Mouse (Mus musculus) intestine, postnatal 0 days (tissue): ENCODE measurements at regions not wholly inside any gene's neighbourhood (a gene's known extent, or its start where the extent isn't known, plus 50 kb on each side); places are given as distances from the start of the nearest gene placed in this dataset.

ENCODE experiments used
- ATAC-seq: fragments of 200-750 bp; cut with Nextera tagmentation; 2 replicates; pipeline ENCODE4 v1.8.0; 2017; ENCODE audit warnings: mild to moderate bottlenecking, moderate TSS enrichment, moderate library complexity
- H3K27ac ChIP-seq: fragments of 300-500 bp; sonication (generic); 2 replicates; pipeline ENCODE4 v1.5.1; 2014; ENCODE audit warnings: mild to moderate bottlenecking, low read depth, low read length, moderate library complexity
- H3K27me3 ChIP-seq: fragments of 300-500 bp; sonication (generic); replicated peaks from 2 replicates; pipeline ENCODE4 v1.6.1; 2014; ENCODE audit warnings: low read length, mixed read lengths; ENCODE audit not compliant: control insufficient read depth, insufficient read depth
- H3K36me3 ChIP-seq: fragments of 300-500 bp; sonication (generic); 2 replicates; pipeline ENCODE4 v1.6.1; 2014; ENCODE audit warnings: mild to moderate bottlenecking, moderate library complexity; ENCODE audit not compliant: control insufficient read depth, insufficient read depth
- H3K4me1 ChIP-seq: fragments of 300-500 bp; sonication (generic); replicated peaks from 2 replicates; pipeline ENCODE4 v1.6.1; 2014; ENCODE audit warnings: antibody characterized with exemption, low read length, mixed read lengths; ENCODE audit not compliant: control insufficient read depth, insufficient read depth
- H3K4me2 ChIP-seq: fragments of 300-500 bp; sonication (generic); replicated peaks from 2 replicates; pipeline ENCODE4 v1.6.1; 2014; ENCODE audit warnings: low read depth, mild to moderate bottlenecking, moderate library complexity
- H3K4me3 ChIP-seq: fragments of 300-500 bp; sonication (generic); 2 replicates; pipeline ENCODE4 v1.5.1; 2014; ENCODE audit warnings: low read depth, low read length
- H3K9ac ChIP-seq: fragments of 300-500 bp; sonication (generic); 2 replicates; pipeline ENCODE4 v1.6.1; 2014; ENCODE audit warnings: mild to moderate bottlenecking, low read depth, low read length
- H3K9me3 ChIP-seq: fragments of 300-500 bp; sonication (generic); 2 replicates; pipeline ENCODE4 v1.6.1; 2016; ENCODE audit warnings: mixed run types; ENCODE audit not compliant: control insufficient read depth
- CTCF ChIP-seq: sonication (generic); IDR thresholded peaks from 2 replicates; pipeline ENCODE4 v1.5.1; 2016; ENCODE audit warnings: low read depth, mild to moderate bottlenecking, control low read depth, antibody characterized with exemption, moderate library complexity
- WGBS: fragments of 180-500 bp; shearing (Covaris S2); extraction: QIAGEN DNeasy Blood & Tissue Kit; methylation state at CpG from one replicate; pipeline ENCODE4 v1.1.7; 2014; 5-methylcytosine and 5-hydroxymethylcytosine counted together

GRCm38 (mm10) chr3:134014805-134015204 is 221.5 kb upstream of the Cxxc4 start:
- ATAC-seq = no peak
- no peaks in the 10 kb centered on the region for H3K9me3 ChIP-seq
- WGBS = 38% methylated on average over 2 of the region's 2 CpGs

GRCm38 (mm10) chr3:134015412-134015811 is 220.9 kb upstream of the Cxxc4 start:
- ATAC-seq = no peak
- Histone ChIP-seq H3K27ac (no peak overlapping the region), H3K4me1 (no peaks in the 10 kb centered on the region), H3K27me3 (no peaks in the 10 kb centered on the region), H3K4me3 (no peak overlapping the region), H3K4me2 (no peak overlapping the region), H3K9ac (no peak overlapping the region), H3K9me3 (no peaks in the 10 kb centered on the region), H3K36me3 (no peaks in the 10 kb centered on the region)
- TF ChIP-seq CTCF = no peak
- WGBS = 81% methylated on average over 3 of the region's 3 CpGs

More at GRCm38 (mm10) chr3:134014805-134015204, 221.5 kb upstream of the Cxxc4 start:
- Histone ChIP-seq H3K27me3 (no peaks in the 10 kb centered on the region), H3K4me2 (no peak overlapping the region), H3K9ac (no peak overlapping the region), H3K36me3 (no peaks in the 10 kb centered on the region), H3K4me3 (no peak overlapping the region), H3K27ac (no peak overlapping the region), H3K4me1 (no peaks in the 10 kb centered on the region)
- TF ChIP-seq CTCF = no peak

GRCm38 (mm10) chr3:134033862-134034261 is 202.4 kb upstream of the Cxxc4 start:
- H3K4me3 ChIP-seq = no peak overlapping the region
- no peak overlapping the region for H3K9ac ChIP-seq
- no peaks in the 10 kb centered on the region for H3K4me1 ChIP-seq
- H3K4me2 ChIP-seq = no peak overlapping the region
- no peaks in the 10 kb centered on the region for H3K27me3 ChIP-seq
- ATAC-seq = no peak
- no peaks in the 10 kb centered on the region for H3K9me3 ChIP-seq
- 54% methylated on average over 5 of the region's 5 CpGs for WGBS
- no peaks in the 10 kb centered on the region for H3K36me3 ChIP-seq
- TF ChIP-seq CTCF = no peak
- H3K27ac ChIP-seq = no peak overlapping the region

GRCm38 (mm10) chr3:134036310-134036934 is 199.9 kb upstream of the Cxxc4 start:
- Histone ChIP-seq H3K4me2 (no peak overlapping the region), H3K36me3 (no peaks in the 10 kb centered on the region), H3K4me1 (no peaks in the 10 kb centered on the region), H3K27me3 (no peaks in the 10 kb centered on the region), H3K9me3 (no peaks in the 10 kb centered on the region), H3K27ac (no peak overlapping the region), H3K9ac (no peak overlapping the region), H3K4me3 (no peak overlapping the region)
- no peak for ATAC-seq
- TF ChIP-seq CTCF = no peak
- 39% methylated on average over 6 of the region's 6 CpGs for WGBS

GRCm38 (mm10) chr3:134050649-134051048 is 185.6 kb upstream of the Cxxc4 start:
- Histone ChIP-seq H3K4me3 (no peak overlapping the region), H3K27ac (no peak overlapping the region), H3K27me3 (no peaks in the 10 kb centered on the region), H3K4me2 (no peak overlapping the region), H3K9ac (no peak overlapping the region), H3K36me3 (no peaks in the 10 kb centered on the region), H3K4me1 (no peaks in the 10 kb centered on the region), H3K9me3 (no peaks in the 10 kb centered on the region)
- ATAC-seq = no peak
- no peak for TF ChIP-seq CTCF

- H3K9me3 ChIP-seq = no peaks in the 10 kb centered on the region
- 63% methylated on average over 1 of the region's 1 CpGs for WGBS
- no peak overlapping the region for H3K4me3 ChIP-seq
- no peak overlapping the region for H3K4me2 ChIP-seq
- no peaks in the 10 kb centered on the region for H3K4me1 ChIP-seq
- ATAC-seq = no peak
- H3K27me3 ChIP-seq = no peaks in the 10 kb centered on the region
- TF ChIP-seq CTCF = no peak
- H3K27ac ChIP-seq = no peak overlapping the region
- no peaks in the 10 kb centered on the region for H3K36me3 ChIP-seq
- no peak overlapping the region for H3K9ac ChIP-seq
These were observed 153.8 kb upstream of the Cxxc4 start for GRCm38 (mm10) chr3:134082461-134082860.
